Mouse (Mus musculus) erythroblast, embryonic 14.5 days (primary cell): Measurements from ENCODE around the gene Sgk2.

Experiments used
- GATA1 ChIP-seq: IDR thresholded peaks from 2 replicates; pipeline ENCODE4 v1.6.1; 2012; ENCODE audit warnings: low read length, inconsistent platforms, mixed read lengths
- TAL1 ChIP-seq: IDR thresholded peaks from 3 replicates; pipeline ENCODE4 v1.6.1; 2012; ENCODE audit warnings: low read length, inconsistent platforms, mixed read lengths

DNA sequence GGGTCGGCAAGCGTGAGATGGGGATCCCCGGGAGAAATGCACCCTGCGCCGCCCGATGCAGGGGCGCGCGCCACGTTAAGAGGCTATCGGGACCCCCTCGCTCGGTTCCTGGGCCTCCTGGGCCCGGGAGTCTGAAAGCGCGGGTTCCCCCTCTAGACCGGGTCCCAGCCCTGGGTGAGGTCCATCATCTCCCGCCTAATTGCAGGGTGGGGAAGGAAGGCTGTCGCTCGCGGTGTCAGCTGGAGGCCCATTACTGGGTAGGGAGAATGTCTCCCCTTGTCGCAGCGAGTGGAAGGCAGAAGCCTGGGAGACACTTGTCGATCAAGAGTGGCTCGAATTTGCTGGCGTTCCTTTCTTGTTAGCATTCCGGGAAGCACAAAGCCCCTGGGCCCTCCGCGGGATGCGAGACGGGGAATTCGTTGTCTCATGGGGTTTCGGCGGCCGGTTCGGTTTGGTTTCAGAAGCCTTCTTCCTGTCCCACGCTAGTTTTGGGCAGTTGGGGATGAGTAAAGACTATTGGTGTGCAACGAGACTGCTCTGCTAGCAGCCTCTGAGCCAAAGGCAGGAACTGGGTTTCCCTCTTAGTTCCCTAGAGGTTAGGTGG lies 67.9 kb downstream of the Sgk2 start:
- TF ChIP-seq TAL1 (no peak), GATA1 (no peak)
